Mouse (Mus musculus): ENCODE results near the gene Asb8.

Gene Asb8

DNA sequence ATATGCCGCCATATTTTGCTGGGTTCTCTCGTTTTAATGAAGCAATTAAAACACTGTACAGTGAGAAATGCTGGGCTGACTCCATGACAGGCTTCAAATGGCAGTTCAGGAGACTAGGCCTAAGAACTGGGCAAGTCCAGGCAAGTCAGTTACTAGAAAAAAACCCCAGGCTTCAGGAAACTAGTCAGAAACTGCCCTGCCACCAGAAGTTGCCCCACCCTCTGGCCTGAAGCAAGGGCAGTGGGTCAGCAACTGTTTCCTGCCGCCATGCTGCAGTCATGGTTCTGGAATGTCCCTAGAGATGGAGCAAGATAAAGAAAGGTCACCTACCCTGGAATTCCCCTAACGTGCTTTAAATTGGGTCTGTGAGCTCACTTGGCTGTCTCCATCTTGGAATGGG is 9.5 kb downstream of the Asb8 start:
- in situ Hi-C loops (cut with MboI, MseI) = no loop called here

DNA sequence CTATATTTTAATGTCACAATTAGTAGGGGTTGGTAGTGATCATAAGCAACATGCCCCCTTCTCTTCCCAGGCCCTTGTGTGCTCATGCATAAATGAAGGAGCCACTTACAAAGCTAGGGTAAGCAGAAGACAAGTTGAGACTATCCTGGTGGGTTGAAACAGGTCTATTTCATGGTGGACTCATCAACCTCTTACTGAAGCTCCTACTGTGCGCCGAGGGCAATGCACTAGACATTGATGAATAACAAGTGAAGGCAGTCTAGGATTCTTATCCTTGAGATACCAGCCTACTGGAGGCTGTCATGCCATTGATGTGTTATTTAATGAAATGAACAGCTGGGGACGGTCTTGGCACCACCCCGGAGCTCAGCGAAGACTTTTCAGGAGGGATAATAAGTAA is 10.2 kb downstream of the Asb8 start:
- in situ Hi-C loops (cut with MboI, MseI) = no loop called here

DNA sequence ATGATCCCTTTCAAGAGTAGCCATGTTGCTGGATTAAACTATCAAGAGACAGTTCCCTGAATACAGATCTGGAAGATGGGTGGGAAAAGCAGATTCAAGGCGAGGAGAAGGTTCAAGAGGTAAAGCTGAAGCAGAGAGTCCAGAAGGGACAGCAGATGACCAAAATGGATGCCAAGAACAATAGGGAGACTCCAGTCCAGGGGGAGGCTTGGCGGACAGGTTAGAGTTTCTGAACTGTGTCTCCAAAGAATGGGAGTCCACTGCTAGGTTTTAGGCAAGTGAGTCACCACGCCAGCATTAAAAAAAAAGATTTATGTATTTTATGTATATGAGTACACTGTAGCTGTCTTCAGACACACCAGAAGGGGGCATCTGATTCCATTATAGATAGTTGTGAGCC is 10.8 kb downstream of the Asb8 start:
- in situ Hi-C loops (cut with MboI, MseI) = loop anchor here (5.0 kb wide), 1 partner anchor 62 kb away; the partner anchor contains the start of genes Pfkm and Senp1

DNA sequence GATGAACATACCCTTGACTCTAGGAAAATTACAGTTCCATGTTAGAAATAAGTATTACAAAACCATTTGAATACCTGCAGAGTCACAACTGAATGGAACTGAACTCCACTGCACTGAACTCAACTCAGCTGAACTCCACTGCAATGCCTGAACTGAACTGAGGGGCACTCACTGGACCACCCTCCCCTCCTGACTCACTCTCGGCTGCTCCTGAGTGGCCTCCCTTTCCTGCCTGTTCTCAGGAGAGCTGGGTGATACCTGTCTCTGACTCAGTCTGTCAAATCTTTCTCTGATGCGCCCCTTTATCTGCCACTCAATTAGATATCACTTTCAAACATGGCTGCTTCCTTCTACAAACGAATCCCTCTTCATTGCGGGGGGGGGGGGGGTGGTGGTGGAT is 11.3 kb downstream of the Asb8 start:
- in situ Hi-C loops (cut with MboI, MseI) = loop anchor here (5.0 kb wide), 1 partner anchor 62 kb away; the partner anchor contains the start of genes Pfkm and Senp1

- in situ Hi-C loops (cut with MboI, MseI) = loop anchor here (5.0 kb wide), 1 partner anchor 61 kb away; the partner anchor contains the start of genes Pfkm and Senp1
Measured at GRCm38 (mm10) chr15:98153625-98154024, 11.8 kb downstream of the Asb8 start.

DNA sequence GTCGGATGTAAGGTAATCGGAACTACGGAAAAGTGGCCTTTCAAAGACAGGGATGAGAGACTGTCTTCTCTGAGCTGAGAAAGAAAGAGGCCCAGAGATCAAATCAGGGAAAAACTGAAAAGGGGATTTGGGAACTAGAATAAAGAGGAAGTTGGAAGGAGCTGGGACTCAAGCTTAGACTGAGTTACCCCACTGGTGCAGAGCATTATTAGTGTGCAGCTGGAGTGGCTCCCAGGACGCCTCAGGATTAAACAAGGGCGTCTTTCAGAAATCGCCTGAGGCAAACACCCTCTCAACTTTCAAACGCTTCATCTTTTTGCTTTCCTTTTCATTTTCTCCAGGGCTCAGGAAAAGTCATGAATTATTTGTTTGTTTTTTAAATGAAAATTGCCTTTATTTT is 12.5 kb downstream of the Asb8 start:
- in situ Hi-C loops (cut with MboI, MseI) = loop anchor here (5.0 kb wide), 1 partner anchor 61 kb away; the partner anchor contains the start of genes Pfkm and Senp1

DNA sequence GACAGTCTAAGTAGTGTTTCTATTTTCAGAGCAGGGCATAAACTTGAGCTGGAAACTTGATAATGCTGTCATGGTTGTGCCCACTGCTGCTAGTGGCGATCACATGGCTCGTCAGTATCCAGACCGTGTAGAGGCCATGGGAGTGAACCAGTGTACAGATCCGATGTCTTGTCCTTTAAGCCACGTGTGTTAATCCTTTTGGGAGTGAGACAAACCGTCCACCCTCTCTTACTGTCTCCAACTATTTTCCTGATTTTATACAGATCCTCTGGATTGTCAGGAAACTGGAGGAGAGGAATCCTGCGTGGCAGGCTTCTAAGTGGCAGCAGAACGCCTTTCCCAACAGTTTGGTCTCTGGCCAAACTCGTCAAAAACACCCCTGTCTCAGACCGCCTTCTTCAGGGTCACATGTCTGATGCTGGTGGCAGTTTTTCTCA is 16.2 kb downstream of the Asb8 start:
- in situ Hi-C loops (cut with MboI, MseI) = no loop called here

- in situ Hi-C loops (cut with MboI, MseI) = no loop called here
Measured at GRCm38 (mm10) chr15:98148356-98148755, 17.1 kb downstream of the Asb8 start.

- in situ Hi-C loops (cut with MboI, MseI) = no loop called here
Measured at GRCm38 (mm10) chr15:98145559-98146181, 19.8 kb downstream of the Asb8 start.

GRCm38 (mm10) chr15:98144861-98145507 is 20.4 kb downstream of the Asb8 start:
- in situ Hi-C loops (cut with MboI, MseI) = no loop called here

DNA sequence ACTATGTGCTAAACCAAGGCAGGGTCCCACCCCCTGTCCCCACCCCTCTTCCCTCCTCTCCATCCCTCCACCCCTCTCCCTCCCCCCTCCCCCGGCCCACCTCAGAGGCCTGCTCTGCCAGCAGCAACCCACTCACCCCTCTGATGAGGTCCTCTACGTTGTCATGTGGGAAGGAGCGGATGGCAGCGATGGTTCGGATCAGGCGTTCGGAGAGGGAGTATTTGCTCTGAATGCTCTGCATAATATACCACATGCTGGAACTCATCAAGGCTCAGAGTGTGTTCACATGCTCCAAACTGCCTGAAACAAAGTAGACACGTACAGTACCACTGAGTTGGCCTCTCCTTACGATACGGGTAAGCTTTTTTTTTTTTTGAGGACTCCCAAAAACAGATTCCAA is 22.9 kb downstream of the Asb8 start:
- in situ Hi-C loops (cut with MboI, MseI) = no loop called here

DNA sequence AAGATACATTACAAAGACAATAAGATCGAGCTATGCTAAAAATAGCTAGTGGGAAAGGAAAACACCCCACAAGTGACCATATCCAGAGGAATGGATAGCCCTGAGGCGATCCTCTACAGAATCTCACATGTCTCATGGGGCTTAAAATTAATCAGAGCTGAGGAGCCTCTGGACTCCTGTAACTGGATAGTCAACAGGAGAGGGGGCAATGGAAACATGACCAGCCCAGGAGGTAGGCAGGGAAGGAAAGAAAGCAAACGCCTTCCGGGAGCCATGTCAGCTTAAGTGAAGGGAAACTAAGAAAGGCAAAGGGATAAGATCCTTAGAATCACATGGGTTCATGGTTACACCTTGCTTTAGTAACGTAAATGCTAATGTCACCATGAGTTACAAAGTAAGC is 24.6 kb downstream of the Asb8 start:
- in situ Hi-C loops (cut with MboI, MseI) = no loop called here

DNA sequence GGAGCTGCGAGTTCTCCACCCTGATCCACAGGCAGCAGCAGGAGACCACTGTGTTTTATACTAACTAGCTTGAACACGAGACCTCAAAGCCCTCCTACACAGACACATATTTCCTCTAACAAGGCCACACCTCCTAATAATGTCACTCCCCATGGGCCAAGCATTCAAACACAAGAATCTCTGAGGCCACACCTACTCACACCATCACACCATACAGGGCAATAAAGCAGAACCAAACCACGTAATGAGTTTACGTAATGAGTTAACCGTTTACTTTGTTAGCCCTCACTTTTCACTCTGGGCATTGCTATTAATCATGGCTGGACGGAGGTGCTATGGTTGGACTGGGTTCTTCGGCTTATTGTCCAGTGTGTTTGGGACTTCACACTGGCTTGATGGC is 25.7 kb downstream of the Asb8 start:
- in situ Hi-C loops (cut with MboI, MseI) = loop anchor here (5.0 kb wide), 1 partner anchor 452 kb away; no protein-coding TSS in a partner anchor

- in situ Hi-C loops (cut with MboI, MseI) = loop anchor here (5.0 kb wide), 1 partner anchor 450 kb away; no protein-coding TSS in a partner anchor
Measured at GRCm38 (mm10) chr15:98136871-98137270, 28.6 kb downstream of the Asb8 start.

- in situ Hi-C loops (cut with MboI, MseI) = loop anchor here (5.0 kb wide), 1 partner anchor 448 kb away; no protein-coding TSS in a partner anchor
Measured at GRCm38 (mm10) chr15:98135671-98136070, 29.8 kb downstream of the Asb8 start.

GRCm38 (mm10) chr15:98134666-98135065 is 30.8 kb downstream of the Asb8 start:
- in situ Hi-C loops (cut with MboI, MseI) = loop anchor here (5.0 kb wide), 1 partner anchor 447 kb away; no protein-coding TSS in a partner anchor

- in situ Hi-C loops (cut with MboI, MseI) = no loop called here
Measured at GRCm38 (mm10) chr15:98134034-98134433, 31.4 kb downstream of the Asb8 start.

DNA sequence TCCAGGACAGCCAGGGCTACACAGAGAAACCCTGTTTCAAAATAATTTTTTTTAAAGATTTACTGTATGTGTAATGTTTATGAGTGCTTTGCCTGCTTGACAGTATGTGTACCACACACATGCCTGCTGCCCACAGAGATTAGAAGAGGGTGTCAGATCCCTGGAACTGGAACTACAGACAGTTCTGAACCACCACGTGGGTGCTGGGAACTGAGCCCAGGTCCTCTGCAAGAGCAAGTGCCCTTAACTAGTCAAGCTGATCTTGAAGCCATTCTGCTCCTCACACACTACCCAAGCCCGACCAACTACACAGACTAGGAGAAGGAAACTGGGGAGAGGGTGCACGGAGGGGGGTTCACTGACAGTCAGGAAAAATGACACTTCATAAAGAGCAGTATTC is 32.0 kb downstream of the Asb8 start:
- in situ Hi-C loops (cut with MboI, MseI) = no loop called here

GRCm38 (mm10) chr15:98131942-98132655 is 33.3 kb downstream of the Asb8 start:
- in situ Hi-C loops (cut with MboI, MseI) = no loop called here

- in situ Hi-C loops (cut with MboI, MseI) = no loop called here
Measured at GRCm38 (mm10) chr15:98131451-98131850, 34.0 kb downstream of the Asb8 start.

GRCm38 (mm10) chr15:98131001-98131400 is 34.4 kb downstream of the Asb8 start:
- in situ Hi-C loops (cut with MboI, MseI) = no loop called here

GRCm38 (mm10) chr15:98120831-98121230 is 44.6 kb downstream of the Asb8 start:
- in situ Hi-C loops (cut with MboI, MseI) = no loop called here
